Mouse (Mus musculus) bone marrow macrophage, adult 2 months (primary cell): ENCODE results near the gene Alg5.

Source experiments
- CTCF ChIP-seq: IDR thresholded peaks from 2 replicates; pipeline ENCODE4 v1.5.1; 2012; ENCODE audit warnings: low read depth, mild to moderate bottlenecking, low read length, moderate library complexity
- POLR2A ChIP-seq: IDR thresholded peaks from 2 replicates; pipeline ENCODE4 v1.6.1; 2012; ENCODE audit warnings: mild to moderate bottlenecking, low read depth, low read length, borderline replicate concordance

DNA sequence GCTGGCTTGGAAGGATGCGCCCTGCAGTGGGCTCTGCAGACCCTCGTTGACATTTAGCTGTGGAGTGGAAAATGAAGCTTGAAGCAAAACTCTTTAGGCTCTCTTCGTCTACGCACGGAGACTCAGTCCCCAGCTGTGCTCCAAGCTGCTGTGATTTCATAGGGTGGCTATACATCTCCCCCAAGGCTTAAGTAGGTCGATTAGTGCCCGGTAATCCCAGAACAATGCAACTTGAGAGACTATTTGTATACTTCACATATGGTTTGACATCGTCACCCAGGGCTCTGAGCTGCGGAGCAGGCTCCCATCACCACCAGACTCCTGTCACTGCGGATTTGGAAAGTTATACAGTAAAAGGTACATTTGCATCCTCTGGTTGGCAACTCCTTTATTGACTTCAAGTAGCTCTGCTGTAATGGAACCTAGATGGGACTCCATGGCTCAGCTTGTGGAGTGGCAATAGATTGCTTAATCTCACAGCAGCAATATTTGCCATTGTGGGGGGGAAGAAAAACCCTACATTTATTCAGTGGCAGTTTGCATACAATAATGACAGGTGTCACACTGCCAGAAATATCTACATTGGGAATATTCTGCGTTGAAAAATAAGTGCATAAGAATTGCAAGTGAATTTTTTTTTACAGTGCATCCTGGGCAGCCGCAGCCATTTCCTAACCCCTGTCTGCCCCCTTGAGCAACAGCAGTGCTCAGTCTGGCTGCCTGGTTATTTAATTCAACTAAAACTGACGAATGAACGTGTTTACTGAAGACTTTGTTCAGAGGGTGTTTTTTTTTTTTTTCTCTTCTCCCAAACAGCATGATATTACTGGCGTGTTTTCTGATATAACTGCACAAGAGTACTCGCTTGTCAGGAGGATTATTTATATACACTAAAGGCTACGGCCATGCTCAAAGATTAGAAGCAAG is 34.3 kb downstream of the Alg5 start:
- TF ChIP-seq CTCF (no peak), POLR2A (no peak)
